Mouse (Mus musculus): ENCODE data around the gene Lrrc2. TPM values are rescaled to one million over a fixed set of nuclear protein-coding genes. Genes with fewer than 3 reads are reported as not detected.

Lrrc2 gene
- polyA plus RNA-seq (2017; shearing (Covaris generic)): under 1 TPM in 1 of 2 experiments, not detected in 1; 0.12 TPM

GRCm38 (mm10) chr9:110951397-110951796 is at the start of gene Lrrc2:
TSS of gene Lrrc2 (plus strand) at chr9:110951545.

GRCm38 (mm10) chr9:110916786-110917185 is 34.6 kb upstream of the Lrrc2 start, which contains the start of gene Fam240a:
TSS of gene Fam240a (minus strand) at chr9:110916861.

GRCm38 (mm10) chr9:110945926-110946325 is 5.4 kb upstream of the Lrrc2 start, which contains the start of gene Tdgf1:
TSS of gene Tdgf1 (minus strand) at chr9:110946158.

GRCm38 (mm10) chr9:110990204-110990603 is 38.9 kb downstream of the Lrrc2 start, which contains the start of gene Rtp3:
TSS of gene Rtp3 (minus strand) at chr9:110990583.

GRCm38 (mm10) chr9:111019022-111019421 is 67.7 kb downstream of the Lrrc2 start, which contains the start of gene Ltf:
TSS of gene Ltf (plus strand) at chr9:111019271.

Other genes starting within 250 kb of the Lrrc2 start
- not detected for gene Myl3, start 209.7 kb upstream of the Lrrc2 start, polyA plus RNA-seq (2017; shearing (Covaris generic))
- under 1 TPM in 1 of 2 experiments, not detected in 1; 0.07 TPM for gene Pth1r, start 204.4 kb upstream of the Lrrc2 start, polyA plus RNA-seq (2017; shearing (Covaris generic))
- not detected for gene Prss42, start 153.4 kb upstream of the Lrrc2 start, polyA plus RNA-seq (2017; shearing (Covaris generic))
- gene Prss44, start 137.6 kb upstream of the Lrrc2 start, polyA plus RNA-seq (2017; shearing (Covaris generic)): not detected
- under 1 TPM in 1 of 2 experiments, not detected in 1; 0.10 TPM for gene Prss43, start 124.9 kb upstream of the Lrrc2 start, polyA plus RNA-seq (2017; shearing (Covaris generic))
- gene Prss45, start 117.0 kb upstream of the Lrrc2 start, polyA plus RNA-seq (2017; shearing (Covaris generic)): under 1 TPM in 1 of 2 experiments, not detected in 1; 0.20 TPM
- not detected for gene Prss46, start 107.0 kb upstream of the Lrrc2 start, polyA plus RNA-seq (2017; shearing (Covaris generic))
- under 1 TPM in 1 of 2 experiments, not detected in 1; 0.77 TPM for gene Prss50, start 93.6 kb upstream of the Lrrc2 start, polyA plus RNA-seq (2017; shearing (Covaris generic))
- 10 to 100 TPM; 20.6 to 33.1 TPM for gene Als2cl, start 71.7 kb upstream of the Lrrc2 start, polyA plus RNA-seq (2017; shearing (Covaris generic))
- 10 to 100 TPM in 1 of 2 experiments, 1 to 10 TPM in 1; 6.7 to 16.9 TPM for gene Tmie, start 71.4 kb upstream of the Lrrc2 start, polyA plus RNA-seq (2017; shearing (Covaris generic))
- 1 to 10 TPM in 1 of 2 experiments, not detected in 1; 5.1 TPM for gene Fam240a, start 34.7 kb upstream of the Lrrc2 start, polyA plus RNA-seq (2017; shearing (Covaris generic))
- 1 to 10 TPM; 3.3 to 7.6 TPM for gene Tdgf1, start 5.4 kb upstream of the Lrrc2 start, polyA plus RNA-seq (2017; shearing (Covaris generic))
- gene Rtp3, start 39.0 kb downstream of the Lrrc2 start, polyA plus RNA-seq (2017; shearing (Covaris generic)): not detected
- gene Ltf, start 67.7 kb downstream of the Lrrc2 start, polyA plus RNA-seq (2017; shearing (Covaris generic)): 1 to 10 TPM in 1 of 2 experiments, not detected in 1; 1.3 TPM
- 10 to 100 TPM in 1 of 2 experiments, 1 to 10 TPM in 1; 6.4 to 28.2 TPM for gene Ccrl2, start 106.0 kb downstream of the Lrrc2 start, polyA plus RNA-seq (2017; shearing (Covaris generic))
- 10 to 100 TPM; 31.1 to 32.0 TPM for gene Lrrfip2, start 166.0 kb downstream of the Lrrc2 start, polyA plus RNA-seq (2017; shearing (Covaris generic))

Measured in activated CD4-positive, CD25-positive, alpha-beta regulatory T cell (primary cell).